Mouse (Mus musculus) lung, adult 18-20 months (tissue): ENCODE results near the gene Lrp1.
A peak's percentile ranks its signal among the peaks of the same experiment; 100 is the strongest.

ENCODE experiments used
- DNase-seq, 2 experiments: peaks; one replicate each; pipeline ENCODE4 v3.0.0; 2022; ENCODE audit warnings: mixed read lengths in 2 of 2

Lrp1 gene

DNA sequence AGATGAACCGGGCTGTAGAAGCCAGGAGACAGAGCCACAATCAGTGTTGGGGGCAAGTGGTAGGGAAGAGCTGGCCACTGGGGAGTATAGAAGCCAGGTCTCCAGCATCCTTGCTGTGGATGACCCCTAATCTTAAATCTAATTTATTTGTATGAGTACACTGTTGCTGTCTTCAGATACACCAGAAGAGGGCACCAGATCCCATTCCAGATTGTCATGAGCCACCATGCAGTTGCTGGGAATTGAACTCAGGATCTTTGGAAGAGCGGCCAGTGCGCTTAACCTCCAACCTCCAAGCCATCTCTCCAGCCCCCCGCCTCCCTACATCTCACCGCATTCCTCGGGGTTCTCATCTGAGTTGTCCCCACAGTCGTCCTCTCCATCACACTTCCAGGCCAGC, 74.4 kb downstream of the Lrp1 start:
- DNase-seq, result no peak

- no peak for DNase-seq
These were observed 76.6 kb downstream of the Lrp1 start for GRCm38 (mm10) chr10:127544375-127544774.

GRCm38 (mm10) chr10:127543916-127544315, 77.0 kb downstream of the Lrp1 start:
- no peak for DNase-seq

DNA sequence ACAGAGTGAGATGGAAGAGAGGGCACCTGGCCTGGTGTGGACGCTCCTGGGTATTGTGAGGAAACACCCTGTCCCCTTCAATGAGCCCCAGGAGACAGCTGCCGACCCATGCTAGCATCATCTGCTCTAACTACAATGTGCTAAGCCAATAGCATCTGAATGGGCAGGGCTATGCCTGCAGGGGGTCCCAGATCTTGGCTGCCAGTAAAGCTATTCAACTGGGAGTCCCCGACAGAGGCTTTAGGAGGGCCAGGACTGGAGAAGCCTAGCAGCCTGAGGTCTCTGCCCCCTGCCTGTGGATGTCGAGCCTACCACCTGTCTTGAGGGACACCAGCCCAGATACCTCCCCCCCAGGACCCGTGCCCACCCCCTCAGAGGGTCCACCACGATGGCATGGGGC, 78.2 kb downstream of the Lrp1 start:
- DNase-seq, result no peak

DNA sequence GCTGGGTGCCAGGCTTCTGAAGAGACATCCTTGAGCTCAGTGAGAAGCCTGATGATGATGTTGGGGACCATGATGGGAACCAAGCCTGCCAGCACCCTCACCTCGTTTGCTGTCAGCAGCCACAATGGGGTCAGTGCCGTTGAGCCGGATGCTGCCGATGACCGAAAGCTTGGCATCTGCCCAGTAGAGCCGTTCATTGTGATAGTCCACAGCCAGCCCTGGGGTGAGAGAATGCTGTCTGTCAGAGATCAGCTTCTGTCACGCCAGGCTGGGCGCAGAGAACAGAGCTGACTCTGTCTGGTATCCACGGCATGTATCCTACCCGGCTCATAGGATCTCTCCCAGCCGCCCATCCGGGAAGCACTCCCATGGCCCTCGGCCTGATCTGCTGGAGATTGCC, 78.9 kb downstream of the Lrp1 start:
- DNase-seq, result no peak

DNA sequence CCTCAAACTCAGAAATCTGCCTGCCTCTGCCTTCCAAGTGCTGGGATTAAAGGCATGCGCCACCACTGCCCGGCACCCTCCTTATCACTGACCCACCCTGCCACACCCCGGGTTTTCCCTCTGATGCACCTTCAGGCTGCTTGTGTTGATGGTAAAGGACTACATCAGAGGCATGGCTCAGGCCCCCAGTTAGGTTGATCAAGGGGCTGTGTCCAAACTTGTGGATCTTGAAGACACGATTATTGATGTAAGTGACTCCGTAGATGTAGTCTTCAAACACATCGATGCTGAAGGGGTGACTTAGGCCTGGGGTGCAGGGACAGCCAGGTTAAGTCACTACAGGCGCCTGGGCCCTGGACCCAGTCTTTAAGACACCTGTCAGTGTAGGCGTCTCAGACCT, 79.4 kb downstream of the Lrp1 start:
- no peak for DNase-seq

DNA sequence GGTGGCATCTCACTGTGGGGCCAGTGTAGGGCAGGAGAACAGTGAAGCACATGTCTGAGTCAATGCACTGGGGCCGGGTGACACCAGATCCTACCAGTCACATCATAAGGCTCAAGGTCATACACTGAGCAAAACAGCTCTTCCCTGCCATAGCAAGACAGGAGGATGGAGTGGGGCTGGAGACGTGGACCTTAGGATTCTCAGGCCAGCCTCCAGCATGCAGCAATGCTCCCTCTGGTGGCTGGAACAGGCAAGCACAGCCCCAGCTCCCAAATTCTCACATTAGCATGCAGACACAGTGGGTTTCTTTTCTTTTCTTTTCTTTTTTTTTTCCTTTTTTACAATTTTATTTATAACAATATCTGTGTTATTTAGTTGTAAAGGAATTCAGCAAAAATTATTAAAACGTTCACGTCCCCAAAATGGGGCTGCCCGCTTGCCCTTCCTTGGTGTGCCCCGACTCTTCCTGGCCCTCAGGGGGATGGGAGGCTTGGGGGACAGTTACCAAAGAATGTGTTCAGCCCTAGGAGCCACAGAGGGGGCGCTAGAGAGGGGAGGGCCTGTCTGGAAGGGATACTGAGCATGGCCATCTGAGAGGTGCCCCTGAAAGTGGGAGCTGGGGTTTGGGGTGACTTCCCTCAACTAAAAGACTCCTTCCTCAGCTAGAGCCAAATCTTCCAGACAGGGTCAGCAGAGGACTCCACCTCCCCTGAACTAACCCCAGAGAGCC, 82.9 kb downstream of the Lrp1 start:
- peak; percentile 73 to 77 for DNase-seq

- DNase-seq, result peak in 1 of 2 experiments; percentile 34
These were observed 84.2 kb downstream of the Lrp1 start for GRCm38 (mm10) chr10:127536586-127537314.

GRCm38 (mm10) chr10:127534929-127535384, 86.0 kb downstream of the Lrp1 start:
- DNase-seq, result no peak

- DNase-seq, result peak in 1 of 2 experiments; percentile 38
These were observed 86.7 kb downstream of the Lrp1 start, which contains the start of gene Nxph4 for GRCm38 (mm10) chr10:127534036-127534928. Gene Nxph4, minus strand, starts transcription at chr10:127534559.

DNA sequence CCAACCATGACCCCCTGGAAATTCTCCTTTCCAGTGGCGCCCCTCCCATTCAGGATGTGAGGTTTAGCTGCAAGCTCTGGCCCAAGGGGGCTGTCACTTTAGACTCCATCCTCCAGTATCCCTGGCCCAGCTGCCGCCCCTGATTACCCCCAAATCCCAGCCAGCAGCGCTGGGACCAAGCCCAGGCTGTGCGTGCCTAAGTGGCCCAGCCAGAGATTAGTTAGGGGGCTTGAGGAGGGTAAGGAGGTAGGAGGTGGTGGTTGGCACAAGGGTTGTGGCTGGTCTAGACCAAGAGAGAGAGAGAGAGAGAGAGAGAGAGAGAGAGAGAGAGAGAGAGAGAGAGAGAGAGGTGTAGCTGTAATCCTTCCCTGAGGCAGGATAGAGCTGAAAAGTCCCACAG, 89.4 kb downstream of the Lrp1 start:
- DNase-seq, result no peak

GRCm38 (mm10) chr10:127530945-127531344, 90.0 kb downstream of the Lrp1 start:
- DNase-seq, result no peak

DNA sequence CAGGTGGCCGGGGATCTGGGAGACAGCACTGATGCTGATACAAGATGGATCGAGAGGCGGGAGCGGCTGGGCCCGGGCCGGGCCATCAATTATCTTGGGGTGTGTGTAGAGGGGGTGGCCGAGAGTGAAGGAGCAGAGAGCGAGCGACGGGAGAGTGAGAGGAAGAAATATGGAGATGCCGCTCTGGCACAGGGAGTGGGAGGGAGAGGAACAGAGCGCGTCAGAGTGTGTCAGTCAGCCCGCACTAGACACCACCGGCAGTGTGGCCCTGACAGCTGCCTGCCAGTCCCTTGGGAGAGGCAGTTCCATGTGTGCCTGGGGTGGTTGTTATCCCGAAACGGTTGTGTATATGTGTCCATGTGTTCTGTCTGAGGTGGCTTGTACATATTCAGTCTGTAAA, 93.5 kb downstream of the Lrp1 start:
- no peak for DNase-seq

GRCm38 (mm10) chr10:127526681-127527080, 94.3 kb downstream of the Lrp1 start:
- DNase-seq, result peak in 1 of 2 experiments; percentile 52

GRCm38 (mm10) chr10:127526048-127526447, 94.9 kb downstream of the Lrp1 start:
- no peak for DNase-seq

- DNase-seq, result no peak
These were observed 96.2 kb downstream of the Lrp1 start for GRCm38 (mm10) chr10:127524646-127525255.

GRCm38 (mm10) chr10:127522088-127522581, 98.8 kb downstream of the Lrp1 start, which contains the start of gene Shmt2:
Gene Shmt2, minus strand, starts transcription at chr10:127522444.
- peak; percentile 75 to 84 for DNase-seq

- DNase-seq, result no peak
These were observed 99.3 kb downstream of the Lrp1 start for GRCm38 (mm10) chr10:127521611-127522080.

- no peak for DNase-seq
These were observed 100.1 kb downstream of the Lrp1 start for GRCm38 (mm10) chr10:127520714-127521357.

GRCm38 (mm10) chr10:127519903-127520713, 100.8 kb downstream of the Lrp1 start:
- DNase-seq, result no peak
